8 mouse cellular contexts compared by ENCODE assay signal in genomic region chr17:85688236-85688910, GRCm38 (mm10). TPM values are rescaled to one million over a fixed set of nuclear protein-coding genes. Genes with fewer than 3 reads are reported as not detected.
DNase-seq lines count a peak whose midpoint lies in the region; ATAC-seq and TF ChIP-seq lines count a peak whose summit lies in the region.

Gene Six2, minus strand, starts transcription at chr17:85688274.

- TF ChIP-seq EP300 in ES-Bruce4 (IDR thresholded peaks at IDR 0.05; ENCODE audit: insufficient read depth, low read depth, low read length), result no peak
- no peak for TF ChIP-seq EP300 in stomach, postnatal 0 days (optimal IDR thresholded peaks at IDR 0.05)

- 3% methylated on average over 55 of the region's 55 CpGs for WGBS in bone marrow, adult 2 months
- WGBS in intestine, embryonic 14.5 days, result 1% methylated on average over 55 of the region's 55 CpGs
- under 1% methylated on average over 49 of the region's 55 CpGs for WGBS in stomach, postnatal 0 days

- peak; percentile 88 for ATAC-seq in intestine, embryonic 14.5 days (replicated peaks; ENCODE audit: low FRiP score, low TSS enrichment, low read depth)
- ATAC-seq in stomach, postnatal 0 days (ENCODE audit: low FRiP score, low TSS enrichment), result peak; percentile 88

- TF ChIP-seq CTCF in ES-Bruce4 (IDR thresholded peaks at IDR 0.05; ENCODE audit: low read depth, low read length), result no peak
- no peak for TF ChIP-seq CTCF in bone marrow, adult 2 months (IDR thresholded peaks at IDR 0.05; ENCODE audit: control insufficient read depth, insufficient read depth, low read length)
- no peak for TF ChIP-seq CTCF in stomach, postnatal 0 days (IDR thresholded peaks at IDR 0.05; ENCODE audit: low read depth)

- H3K27ac ChIP-seq in ES-Bruce4 (ENCODE audit: insufficient read depth, low read length), result no peak within 1 kb of the TSS
- peak within 1 kb of the TSS; percentile 14; the same call in 1 of the 2 replicates for H3K27ac ChIP-seq in bone marrow, adult 2 months (ENCODE audit: control insufficient read depth, insufficient read depth, low read depth, low read length, poor library complexity)
- H3K27ac ChIP-seq in intestine, embryonic 14.5 days (ENCODE audit: low read depth), result no peak within 1 kb of the TSS
- H3K27ac ChIP-seq in stomach, postnatal 0 days (replicated peaks), result peak within 1 kb of the TSS; percentile 83

- no peaks in the 10 kb centered on the region for H3K9me3 ChIP-seq in ES-Bruce4 (replicated peaks; ENCODE audit: control insufficient read depth, insufficient read depth, low read length, poor library complexity, severe bottlenecking)
- H3K9me3 ChIP-seq in intestine, embryonic 14.5 days (ENCODE audit: control insufficient read depth, low read length), result no peaks in the 10 kb centered on the region
- H3K9me3 ChIP-seq in stomach, postnatal 0 days (ENCODE audit: control insufficient read depth, low read length), result no peaks in the 10 kb centered on the region

- peak within 1 kb of the TSS; percentile 64 for H3K4me3 ChIP-seq in ES-Bruce4 (ENCODE audit: low read depth, low read length)
- no peak within 1 kb of the TSS for H3K4me3 ChIP-seq in bone marrow, adult 2 months (replicated peaks; ENCODE audit: control insufficient read depth, low read depth, low read length)
- H3K4me3 ChIP-seq in intestine, embryonic 14.5 days (ENCODE audit: low read depth, low read length), result peak within 1 kb of the TSS; percentile 42
- H3K4me3 ChIP-seq in stomach, postnatal 0 days (ENCODE audit: low read depth, low read length), result peak within 1 kb of the TSS; percentile 51

- H3K4me2 ChIP-seq in intestine, embryonic 14.5 days (ENCODE audit: low read length), result peak within 1 kb of the TSS; percentile 74
- peak within 1 kb of the TSS; percentile 60 for H3K4me2 ChIP-seq in stomach, postnatal 0 days (replicated peaks; ENCODE audit: low read depth)

- TF ChIP-seq POLR2A in ES-Bruce4 (IDR thresholded peaks at IDR 0.05; ENCODE audit: insufficient read depth, low read length), result no peak
- TF ChIP-seq POLR2A in bone marrow, adult 2 months (IDR thresholded peaks at IDR 0.05; ENCODE audit: borderline replicate concordance, control insufficient read depth, low read depth, low read length), result no peak

- peak; percentile 73 for DNase-seq in gastrocnemius, postnatal 10 days
- DNase-seq in intestine, embryonic 14.5 days (ENCODE audit: low spot score), result peak; percentile 83
- DNase-seq in lung, postnatal 10 days, result peak; percentile 34
- DNase-seq in stomach, postnatal 0 days (ENCODE audit: low spot score), result peak; percentile 78
- no peak for DNase-seq in spleen, postnatal 4 days (ENCODE audit: low spot score in 2 of 2)
- no peak for DNase-seq in cerebellum, adult 8-10 months

- H3K9ac ChIP-seq in ES-Bruce4 (ENCODE audit: low read depth, poor library complexity, severe bottlenecking), result peak within 1 kb of the TSS; percentile 12; the same call in 1 of the 2 replicates
- peak within 1 kb of the TSS; percentile 25 for H3K9ac ChIP-seq in intestine, embryonic 14.5 days (ENCODE audit: low read length)
- H3K9ac ChIP-seq in stomach, postnatal 0 days (ENCODE audit: low read length), result peak within 1 kb of the TSS; percentile 68

- no peaks in the 10 kb centered on the region for H3K4me1 ChIP-seq in ES-Bruce4 (ENCODE audit: control insufficient read depth, insufficient read depth, low read length)
- H3K4me1 ChIP-seq in bone marrow, adult 2 months (ENCODE audit: control insufficient read depth, insufficient read depth, low read length), result no peaks in the 10 kb centered on the region
- peaks cover 7% of the 10 kb centered on the region; the same call in 1 of the 2 replicates for H3K4me1 ChIP-seq in intestine, embryonic 14.5 days (replicated peaks; ENCODE audit: control insufficient read depth, insufficient read depth, low read length)
- H3K4me1 ChIP-seq in stomach, postnatal 0 days (replicated peaks; ENCODE audit: control insufficient read depth, insufficient read depth), result no peaks in the 10 kb centered on the region

- peaks cover 54% of the 10 kb centered on the region for H3K27me3 ChIP-seq in ES-Bruce4 (ENCODE audit: control insufficient read depth, insufficient read depth, low read length, poor library complexity, severe bottlenecking)
- peaks cover 95% of the 10 kb centered on the region for H3K27me3 ChIP-seq in intestine, embryonic 14.5 days (replicated peaks; ENCODE audit: control insufficient read depth, insufficient read depth, low read length)
- peaks cover 8% of the 10 kb centered on the region for H3K27me3 ChIP-seq in stomach, postnatal 0 days (ENCODE audit: control insufficient read depth, insufficient read depth, low read length)

- H3K36me3 ChIP-seq in ES-Bruce4 (ENCODE audit: control insufficient read depth, insufficient read depth, low read length, poor library complexity, severe bottlenecking), result no peaks in the 10 kb centered on the region
- H3K36me3 ChIP-seq in intestine, embryonic 14.5 days (ENCODE audit: control insufficient read depth, insufficient read depth, low read length), result no peaks in the 10 kb centered on the region
- H3K36me3 ChIP-seq in stomach, postnatal 0 days (ENCODE audit: control insufficient read depth, insufficient read depth, low read length), result no peaks in the 10 kb centered on the region; the same call in 1 of the 2 replicates

RNA-seq across cellular contexts. Expression of gene Six2, which starts in this region (rescaled TPM):
- polyA plus RNA-seq in ES-Bruce4 (2011; ENCODE audit: insufficient read depth, insufficient read length, low read depth, missing spikeins), result 0.41 and 0.46 TPM in 2 replicates
- polyA plus RNA-seq in bone marrow, adult 2 months (2011; ENCODE audit: insufficient read depth, insufficient read length, low replicate concordance, missing spikeins), result not detected in 2 replicates
- 10 to 100 TPM; 13.0 to 13.7 TPM for total RNA-seq in gastrocnemius, postnatal 10 days (2021)
- 0.22 and 0.30 TPM in 2 replicates for polyA plus RNA-seq in intestine, embryonic 14.5 days (2014; fragmentation: Nextera tagmentation; extraction: Ambion mirVana)
- 2.6 and 4.0 TPM in 2 replicates for polyA plus RNA-seq in stomach, postnatal 0 days (2015; fragmentation: Nextera tagmentation; extraction: Ambion mirVana)

Comparison
In these comparisons a context has a peak if more than half of its experiments do, and no peak if none do; other contexts are left out.
1. Peak in DNase-seq, ATAC-seq, H3K4me3 ChIP-seq, H3K9ac ChIP-seq and H3K4me2 ChIP-seq in intestine, embryonic 14.5 days; RNA of the gene not detected or under 1 TPM.
2. H3K27ac ChIP-seq: peak in bone marrow, adult 2 months (single experiment) and stomach, postnatal 0 days (single experiment); none in ES-Bruce4 (single experiment) and intestine, embryonic 14.5 days (single experiment).
3. H3K9ac ChIP-seq: peak in every context shown above with its lines; median percentile 68 in stomach, postnatal 0 days; 25 in intestine, embryonic 14.5 days; 12 in ES-Bruce4.
4. DNase-seq: peak in gastrocnemius, postnatal 10 days (single experiment), lung, postnatal 10 days (single experiment) and stomach, postnatal 0 days (single experiment); none in spleen, postnatal 4 days (0 of 2) and cerebellum, adult 8-10 months (single experiment).